8 mouse cellular contexts compared by ENCODE assay signal in the genomic region with DNA sequence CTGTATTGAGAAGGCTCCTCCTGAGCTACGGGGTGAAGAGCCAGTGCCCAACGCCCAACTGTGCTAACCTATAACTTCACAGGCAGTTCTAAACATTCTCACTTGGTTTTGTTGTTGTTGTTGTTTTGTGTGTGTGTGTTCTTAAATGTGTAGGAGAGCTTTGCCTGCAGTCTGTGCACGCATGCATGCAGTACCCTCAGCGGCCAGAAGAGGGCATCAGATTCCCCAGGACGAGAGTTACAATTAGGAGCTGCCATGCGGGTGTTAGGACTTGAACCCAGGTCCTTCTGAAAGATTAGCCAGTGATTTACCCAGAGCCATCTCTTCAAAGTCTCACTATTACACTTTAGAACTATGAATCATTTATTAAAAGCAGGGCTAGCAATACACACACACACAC. TPM values are rescaled to one million over a fixed set of nuclear protein-coding genes. Genes with fewer than 3 reads are reported as not detected.
A peak's percentile ranks its signal among the peaks of the same experiment; 100 is the strongest.
DNase-seq lines count a peak whose midpoint lies in the region; ATAC-seq and TF ChIP-seq lines count a peak whose summit lies in the region.

No protein-coding gene starts in this region.

- no peaks in the 10 kb centered on the region for H3K36me3 ChIP-seq in forebrain, postnatal 0 days (ENCODE audit: insufficient read depth)
- H3K36me3 ChIP-seq in forebrain, embryonic 12.5 days (replicated peaks): no peaks in the 10 kb centered on the region
- no peaks in the 10 kb centered on the region for H3K36me3 ChIP-seq in midbrain, embryonic 11.5 days (ENCODE audit: control insufficient read depth, insufficient read depth, low read length)
- no peaks in the 10 kb centered on the region for H3K36me3 ChIP-seq in midbrain, embryonic 14.5 days (ENCODE audit: control insufficient read depth, insufficient read depth, low read length)

- H3K9ac ChIP-seq in forebrain, postnatal 0 days: no peak overlapping the region
- H3K9ac ChIP-seq in forebrain, embryonic 12.5 days: no peak overlapping the region
- no peak overlapping the region for H3K9ac ChIP-seq in midbrain, embryonic 11.5 days (ENCODE audit: low read length)
- no peak overlapping the region for H3K9ac ChIP-seq in midbrain, embryonic 14.5 days (replicated peaks; ENCODE audit: low read length)

- WGBS in forebrain, postnatal 0 days: 84% methylated on average over 6 of the region's 6 CpGs
- WGBS in forebrain, embryonic 12.5 days: 77% methylated on average over 6 of the region's 6 CpGs
- WGBS in midbrain, embryonic 11.5 days: 76% methylated on average over 6 of the region's 6 CpGs
- 80% methylated on average over 6 of the region's 6 CpGs for WGBS in midbrain, embryonic 14.5 days

- H3K4me2 ChIP-seq in forebrain, postnatal 0 days (ENCODE audit: low read depth): no peak overlapping the region
- no peak overlapping the region for H3K4me2 ChIP-seq in forebrain, embryonic 12.5 days
- H3K4me2 ChIP-seq in midbrain, embryonic 11.5 days: no peak overlapping the region
- no peak overlapping the region for H3K4me2 ChIP-seq in midbrain, embryonic 14.5 days (ENCODE audit: low read length)

- peak; percentile 58 for TF ChIP-seq CTCF in forebrain, postnatal 0 days (IDR thresholded peaks at IDR 0.05; ENCODE audit: low read depth)

- H3K9me3 ChIP-seq in forebrain, postnatal 0 days (ENCODE audit: low read length): no peaks in the 10 kb centered on the region
- no peaks in the 10 kb centered on the region for H3K9me3 ChIP-seq in forebrain, embryonic 12.5 days
- H3K9me3 ChIP-seq in midbrain, embryonic 11.5 days (ENCODE audit: control insufficient read depth, low read length): no peaks in the 10 kb centered on the region
- no peaks in the 10 kb centered on the region for H3K9me3 ChIP-seq in midbrain, embryonic 14.5 days (ENCODE audit: control insufficient read depth, low read length)

- intact Hi-C loops in left cerebral cortex, postnatal 25 days (cut with DNase I): no loop called here

- DNase-seq in forebrain, postnatal 0 days: no peak
- peak; percentile 76 for DNase-seq in midbrain, embryonic 11.5 days (ENCODE audit: low spot score, missing footprints)
- DNase-seq in midbrain, embryonic 14.5 days: no peak
- DNase-seq in induced T-regulatory cell, adult 2 months (ENCODE audit: low read depth): peak; percentile 31
- DNase-seq in testis, postnatal 14 days (ENCODE audit: low spot score): peak; percentile 36
- no peak for DNase-seq in left cerebral cortex, postnatal 25 days (ENCODE audit: low spot score in 2 of 2)
- no peak for DNase-seq in gastrocnemius, postnatal 4 days (ENCODE audit: low spot score in 2 of 2)

- no peak for ATAC-seq in forebrain, postnatal 0 days
- no peak for ATAC-seq in forebrain, embryonic 12.5 days (ENCODE audit: low FRiP score)
- ATAC-seq in midbrain, embryonic 11.5 days (ENCODE audit: low FRiP score): no peak
- ATAC-seq in midbrain, embryonic 14.5 days (ENCODE audit: low FRiP score, low TSS enrichment): no peak

- H3K27me3 ChIP-seq in forebrain, postnatal 0 days (ENCODE audit: insufficient read depth, low read length): no peaks in the 10 kb centered on the region
- H3K27me3 ChIP-seq in forebrain, embryonic 12.5 days: no peaks in the 10 kb centered on the region
- no peaks in the 10 kb centered on the region for H3K27me3 ChIP-seq in midbrain, embryonic 11.5 days (ENCODE audit: control insufficient read depth, insufficient read depth, low read length)
- H3K27me3 ChIP-seq in midbrain, embryonic 14.5 days (ENCODE audit: control insufficient read depth, insufficient read depth, low read length): no peaks in the 10 kb centered on the region

- H3K4me1 ChIP-seq in forebrain, postnatal 0 days (ENCODE audit: insufficient read depth): no peaks in the 10 kb centered on the region
- peaks cover 14% of the 10 kb centered on the region for H3K4me1 ChIP-seq in forebrain, embryonic 12.5 days
- peaks cover 9% of the 10 kb centered on the region for H3K4me1 ChIP-seq in midbrain, embryonic 11.5 days (ENCODE audit: control insufficient read depth, insufficient read depth, low read length)
- H3K4me1 ChIP-seq in midbrain, embryonic 14.5 days (ENCODE audit: control insufficient read depth, insufficient read depth, low read length): peaks cover 6% of the 10 kb centered on the region

- no peak overlapping the region for H3K27ac ChIP-seq in forebrain, postnatal 0 days (ENCODE audit: low read depth, low read length)
- H3K27ac ChIP-seq in forebrain, embryonic 12.5 days: no peak overlapping the region
- no peak overlapping the region for H3K27ac ChIP-seq in midbrain, embryonic 11.5 days (ENCODE audit: low read depth, low read length)
- H3K27ac ChIP-seq in midbrain, embryonic 14.5 days (replicated peaks; ENCODE audit: low read depth, low read length): no peak overlapping the region

- no peak overlapping the region for H3K4me3 ChIP-seq in forebrain, postnatal 0 days (ENCODE audit: low read depth, low read length)
- H3K4me3 ChIP-seq in forebrain, embryonic 12.5 days (replicated peaks): no peak overlapping the region
- no peak overlapping the region for H3K4me3 ChIP-seq in midbrain, embryonic 11.5 days (ENCODE audit: low read depth, low read length)
- no peak overlapping the region for H3K4me3 ChIP-seq in midbrain, embryonic 14.5 days (replicated peaks; ENCODE audit: low read depth, low read length)

RNA-seq across cellular contexts. Expression of a gene that starts 12.0 kb away (rescaled TPM):
- 7.8 and 8.4 TPM in 2 replicates for total RNA-seq in forebrain, postnatal 0 days (2014; rRNA removed)
- 3.1 and 4.7 TPM in 2 replicates for polyA plus RNA-seq in forebrain, postnatal 0 days (2015; fragmentation: Nextera tagmentation; extraction: Ambion mirVana)
- polyA plus RNA-seq in forebrain, embryonic 12.5 days (2016; fragmentation: Nextera tagmentation; extraction: Ambion mirVana): 8.8 and 9.1 TPM in 2 replicates
- 6.0 and 6.2 TPM in 2 replicates for polyA plus RNA-seq in midbrain, embryonic 11.5 days (2014; fragmentation: Nextera tagmentation; extraction: Ambion mirVana)
- 4.1 and 6.6 TPM in 2 replicates for polyA plus RNA-seq in midbrain, embryonic 14.5 days (2014; fragmentation: Nextera tagmentation; extraction: Ambion mirVana)
- total RNA-seq in left cerebral cortex, postnatal 25 days (2021): 10 to 100 TPM; 26.0 TPM
- 10 to 100 TPM; 19.5 to 20.2 TPM for total RNA-seq in gastrocnemius, postnatal 4 days (2021)

Comparison
In these comparisons a context has a peak if more than half of its experiments do, and no peak if none do; other contexts are left out.
1. DNase-seq: peak in midbrain, embryonic 11.5 days (single experiment), induced T-regulatory cell, adult 2 months (single experiment) and testis, postnatal 14 days (single experiment); none in forebrain, postnatal 0 days (single experiment), midbrain, embryonic 14.5 days (single experiment), left cerebral cortex, postnatal 25 days (0 of 2) and gastrocnemius, postnatal 4 days (0 of 2).